Mouse (Mus musculus) cerebellum, adult 2 months (tissue): Measurements from ENCODE around the gene Kcne1. TPM values are rescaled to one million over a fixed set of nuclear protein-coding genes. Genes with fewer than 3 reads are reported as not detected.

Experiments
- DNase-seq, 2 experiments: peaks; one replicate each; pipeline ENCODE4 v3.0.0; 2021
- H3K27ac ChIP-seq: fragments of 200-500 bp; 2 replicates; pipeline ENCODE4 v1.5.1; 2012; ENCODE audit warnings: low read length, control low read depth, inconsistent platforms; ENCODE audit not compliant: insufficient read depth
- H3K27me3 ChIP-seq: fragments of 200-500 bp; 2 replicates; pipeline ENCODE4 v1.6.1; 2012; ENCODE audit warnings: inconsistent platforms, mild to moderate bottlenecking, low read length, moderate library complexity; ENCODE audit not compliant: control insufficient read depth, insufficient read depth
- H3K4me1 ChIP-seq: fragments of 200-500 bp; 2 replicates; pipeline ENCODE4 v1.6.1; 2011; ENCODE audit warnings: low read length; ENCODE audit not compliant: control insufficient read depth, insufficient read depth
- H3K4me3 ChIP-seq: fragments of 200-500 bp; replicated peaks from 2 replicates; pipeline ENCODE3; 2011; ENCODE audit warnings: mild to moderate bottlenecking, low read depth, low read length, control low read depth; ENCODE audit not compliant: insufficient read depth
- CTCF ChIP-seq: fragments of 200-500 bp; IDR thresholded peaks from 2 replicates; pipeline ENCODE4 v1.5.1; 2011; ENCODE audit warnings: low read depth, mild to moderate bottlenecking, control low read depth, low read length, moderate library complexity, borderline replicate concordance; ENCODE audit not compliant: insufficient read depth
- POLR2A ChIP-seq: fragments of 200-500 bp; IDR thresholded peaks from 2 replicates; pipeline ENCODE4 v1.6.1; 2011; ENCODE audit warnings: low read length, control low read depth, borderline replicate concordance; ENCODE audit not compliant: insufficient read depth
- WGBS: fragments of 180-500 bp; shearing (Covaris S2); methylation state at CpG from one replicate; pipeline ENCODE4 v1.1.7; 2018; 5-methylcytosine and 5-hydroxymethylcytosine counted together
- polyA plus RNA-seq: library from polyadenylated mRNA; depleted of rRNA; stranded (reverse); fragments of >200 nt; gene quantifications from 2 replicates; pipeline ENCODE4 v1.2.3, GENCODE M21; 2012

The Kcne1 gene
- polyA plus RNA-seq, 1 experiment: 0.08 TPM

DNA sequence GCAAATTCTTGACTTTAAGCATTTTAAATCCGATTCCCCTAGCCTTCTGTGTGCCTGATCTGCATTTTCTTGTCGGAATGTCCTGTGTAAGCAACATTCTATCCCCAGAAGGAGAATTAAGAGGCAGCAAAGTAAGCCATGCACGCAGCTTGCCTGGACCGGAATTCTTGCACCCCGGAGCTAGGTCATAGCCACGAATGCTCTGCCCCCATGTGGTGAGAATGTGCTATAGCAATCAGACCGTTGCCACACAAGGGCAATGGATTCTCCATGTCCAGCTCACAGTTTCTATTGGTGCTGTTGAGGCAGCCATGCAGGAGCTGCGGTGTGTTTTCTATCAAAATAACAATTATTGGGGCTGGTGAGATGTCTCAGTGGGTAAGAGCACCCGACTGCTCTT lies 23.0 kb downstream of the Kcne1 start:
- H3K27ac ChIP-seq: no peak overlapping the region
- no peak overlapping the region for H3K4me3 ChIP-seq
- peak; percentile 76 to 83 for DNase-seq
- no peaks in the 10 kb centered on the region for H3K4me1 ChIP-seq
- H3K27me3 ChIP-seq: no peaks in the 10 kb centered on the region
- 9% methylated on average over 9 of the region's 9 CpGs for WGBS
- no peak for TF ChIP-seq POLR2A
- TF ChIP-seq CTCF: peak; percentile 94

DNA sequence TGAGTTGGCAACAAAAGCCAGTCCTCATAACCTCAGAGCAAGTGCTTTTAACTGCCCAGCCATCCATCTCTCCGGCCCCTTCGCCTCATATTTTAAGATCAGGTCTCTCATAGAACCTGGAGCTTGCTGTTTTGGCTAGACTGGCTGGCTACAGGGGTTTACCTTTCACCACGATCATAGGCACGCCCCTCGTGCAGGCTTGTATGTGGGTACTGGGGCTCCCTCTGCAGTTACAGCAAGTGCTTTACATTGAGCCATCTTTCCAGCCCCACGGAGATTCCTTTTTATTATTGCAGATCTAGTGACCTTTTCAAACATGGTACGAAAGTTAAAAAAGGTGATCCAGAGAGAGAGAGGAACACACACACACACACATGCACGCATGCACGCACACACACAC lies 24.7 kb downstream of the Kcne1 start:
- WGBS: 73% methylated on average over 9 of the region's 9 CpGs
- no peaks in the 10 kb centered on the region for H3K27me3 ChIP-seq
- no peak for TF ChIP-seq CTCF
- no peak for TF ChIP-seq POLR2A
- DNase-seq: no peak
- H3K27ac ChIP-seq: no peak overlapping the region
- H3K4me1 ChIP-seq: peaks cover 5% of the 10 kb centered on the region
- H3K4me3 ChIP-seq: no peak overlapping the region

DNA sequence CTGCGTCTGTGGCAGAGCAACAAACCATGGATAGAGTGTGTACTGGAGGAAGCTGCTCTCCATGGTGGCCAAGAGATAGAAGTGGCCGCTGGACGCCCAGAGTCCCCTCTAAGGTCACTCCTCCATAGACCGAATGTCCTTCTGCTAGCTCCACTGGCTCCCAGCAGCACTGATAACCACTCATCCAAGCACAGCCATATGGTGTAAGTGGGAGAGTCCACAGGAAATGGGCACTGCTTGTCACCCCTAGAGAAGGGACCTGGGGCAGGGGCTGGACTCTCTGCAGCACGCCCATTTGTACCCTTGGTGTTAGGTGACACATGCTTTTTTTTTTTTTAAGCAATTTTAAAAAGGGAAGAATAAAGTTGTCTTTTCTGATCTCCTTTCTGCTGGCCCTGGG lies 28.3 kb downstream of the Kcne1 start:
- TF ChIP-seq POLR2A (no peak), CTCF (no peak)
- no peak overlapping the region for H3K4me3 ChIP-seq
- peak; percentile 59 to 73 for DNase-seq
- WGBS: 39% methylated on average over 5 of the region's 5 CpGs
- peaks cover 20% of the 10 kb centered on the region for H3K4me1 ChIP-seq
- H3K27ac ChIP-seq: no peak overlapping the region
- H3K27me3 ChIP-seq: no peaks in the 10 kb centered on the region

DNA sequence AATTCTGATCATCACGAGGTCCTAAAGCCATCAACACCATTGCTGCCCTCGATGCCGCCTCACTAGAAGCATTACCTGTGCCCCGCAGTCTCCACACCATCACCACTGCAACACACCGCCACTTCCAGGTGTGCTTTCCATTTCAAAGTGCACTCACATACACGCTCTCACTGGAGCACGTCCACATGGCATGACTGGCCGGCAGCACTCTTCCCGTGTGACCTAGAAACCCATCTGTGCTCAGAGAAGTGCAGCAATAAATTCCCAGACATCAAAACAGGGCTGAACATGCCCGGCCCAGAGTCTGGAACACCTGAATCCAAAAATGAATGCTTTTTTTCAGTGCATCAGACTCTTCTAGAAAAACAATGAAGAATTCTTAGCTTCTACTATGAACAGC lies 31.4 kb downstream of the Kcne1 start:
- H3K4me3 ChIP-seq: no peak overlapping the region
- H3K27ac ChIP-seq: no peak overlapping the region
- TF ChIP-seq POLR2A (no peak), CTCF (no peak)
- peak; percentile 72 to 85 for DNase-seq
- WGBS: 39% methylated on average over 10 of the region's 10 CpGs
- H3K4me1 ChIP-seq: peaks cover 20% of the 10 kb centered on the region
- H3K27me3 ChIP-seq: no peaks in the 10 kb centered on the region

GRCm38 (mm10) chr16:92325062-92325406 lies 34.2 kb downstream of the Kcne1 start:
- TF ChIP-seq POLR2A: no peak
- TF ChIP-seq CTCF: no peak
- WGBS: 45% methylated on average over 1 of the region's 1 CpGs

GRCm38 (mm10) chr16:92324309-92325061 lies 34.8 kb downstream of the Kcne1 start:
- peak in 1 of 2 experiments; percentile 5 for DNase-seq
- Histone ChIP-seq H3K27me3 (no peaks in the 10 kb centered on the region), H3K4me3 (no peak overlapping the region), H3K27ac (no peak overlapping the region), H3K4me1 (peaks cover 15% of the 10 kb centered on the region)
- 53% methylated on average over 7 of the region's 7 CpGs for WGBS
- no peak for TF ChIP-seq POLR2A
- no peak for TF ChIP-seq CTCF

More at GRCm38 (mm10) chr16:92325062-92325406, 34.2 kb downstream of the Kcne1 start:
- Histone ChIP-seq H3K4me1 (peaks cover 15% of the 10 kb centered on the region), H3K27ac (no peak overlapping the region), H3K4me3 (no peak overlapping the region), H3K27me3 (no peaks in the 10 kb centered on the region)
- DNase-seq: peak in 1 of 2 experiments; percentile 1

- Histone ChIP-seq H3K27ac (no peak within 1 kb of the TSS), H3K27me3 (no peaks in the 10 kb centered on the region), H3K4me3 (no peak within 1 kb of the TSS), H3K4me1 (no peaks in the 10 kb centered on the region)
- DNase-seq: no peak
- WGBS: 91% methylated on average over 8 of the region's 8 CpGs
- TF ChIP-seq CTCF (no peak), POLR2A (no peak)
These were observed 37.9 kb downstream of the Kcne1 start, which contains the start of gene Fam243 for GRCm38 (mm10) chr16:92321341-92321740. TSS of gene Fam243 (minus strand) at chr16:92321441.

DNA sequence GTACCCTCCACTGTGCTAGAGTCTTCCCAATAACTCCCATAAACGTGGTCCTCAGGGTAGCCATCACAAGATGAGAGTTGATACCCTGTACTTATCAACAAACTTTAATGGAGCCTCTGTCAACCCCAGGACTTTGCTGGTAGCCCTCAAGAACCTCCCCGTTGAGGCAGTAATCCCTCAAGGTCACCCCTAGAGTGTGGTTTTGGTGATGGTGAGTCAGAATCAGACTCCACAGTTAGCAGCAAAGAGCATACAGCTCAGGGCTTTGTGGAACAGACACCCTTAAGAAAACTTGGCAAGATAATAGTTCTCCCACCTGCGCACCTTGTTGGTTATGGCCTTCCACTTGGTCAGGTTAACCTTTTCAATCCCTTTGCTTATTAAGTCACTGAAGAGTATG lies 38.9 kb downstream of the Kcne1 start:
- Histone ChIP-seq H3K27ac (no peak overlapping the region), H3K4me3 (no peak overlapping the region), H3K27me3 (no peaks in the 10 kb centered on the region), H3K4me1 (no peaks in the 10 kb centered on the region)
- no peak for DNase-seq
- 90% methylated on average over 3 of the region's 3 CpGs for WGBS
- TF ChIP-seq POLR2A (no peak), CTCF (no peak)

DNA sequence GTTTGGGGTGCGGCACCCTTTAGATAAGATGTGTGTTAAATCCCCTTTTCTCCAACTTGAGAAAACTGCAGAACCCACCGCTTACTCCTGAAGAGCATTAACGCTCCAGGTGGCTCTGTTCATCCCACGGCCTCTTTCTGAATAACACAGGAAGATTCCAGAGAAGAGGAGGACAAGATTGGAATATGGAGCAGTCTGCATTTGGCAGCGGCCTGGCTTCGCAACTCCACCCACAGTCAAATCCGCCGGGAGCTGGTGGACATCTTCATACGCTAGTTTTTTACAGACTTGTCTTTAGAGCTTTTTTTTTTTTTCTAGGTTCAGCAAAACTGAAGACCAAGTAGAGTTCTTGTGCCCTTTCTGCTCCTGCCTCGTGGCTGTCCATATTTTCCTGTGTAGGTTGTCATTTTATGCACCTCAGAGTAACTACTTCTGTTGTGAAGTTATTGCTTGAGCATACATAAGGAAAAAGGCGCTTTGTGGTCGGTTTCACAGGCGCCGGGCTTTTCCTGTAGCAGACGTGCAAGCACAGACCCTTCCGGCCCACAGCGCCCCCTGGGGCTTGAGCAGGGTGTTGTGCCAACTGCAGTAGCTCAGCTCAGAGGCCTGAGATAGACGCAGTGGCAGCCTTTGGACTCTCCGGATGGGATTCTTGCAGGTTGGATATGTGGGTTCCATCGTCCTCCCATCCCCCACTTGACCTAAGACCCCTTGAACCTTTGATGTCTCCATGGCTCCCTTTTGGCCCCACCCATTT lies 39.7 kb downstream of the Kcne1 start:
- TF ChIP-seq POLR2A (no peak), CTCF (peak; percentile 18; the same call in 1 of the 2 replicates)
- H3K27me3 ChIP-seq: no peaks in the 10 kb centered on the region
- no peak for DNase-seq
- no peak overlapping the region for H3K4me3 ChIP-seq
- no peak overlapping the region for H3K27ac ChIP-seq
- 57% methylated on average over 20 of the region's 20 CpGs for WGBS
- H3K4me1 ChIP-seq: no peaks in the 10 kb centered on the region
